Mouse (Mus musculus) retina, postnatal 7 days (tissue): ENCODE measurements around the gene D130043K22Rik.
"Not testable (repeated sequence)": the region's sequence is repeated elsewhere in the genome, so short reads cannot be mapped to it uniquely, and the experiment has no call there.

Experiments
- DNase-seq: peaks from one replicate; pipeline ENCODE4 v3.0.0-alpha.2; 2012; ENCODE audit warnings: low read depth, low spot score

Gene D130043K22Rik

DNA sequence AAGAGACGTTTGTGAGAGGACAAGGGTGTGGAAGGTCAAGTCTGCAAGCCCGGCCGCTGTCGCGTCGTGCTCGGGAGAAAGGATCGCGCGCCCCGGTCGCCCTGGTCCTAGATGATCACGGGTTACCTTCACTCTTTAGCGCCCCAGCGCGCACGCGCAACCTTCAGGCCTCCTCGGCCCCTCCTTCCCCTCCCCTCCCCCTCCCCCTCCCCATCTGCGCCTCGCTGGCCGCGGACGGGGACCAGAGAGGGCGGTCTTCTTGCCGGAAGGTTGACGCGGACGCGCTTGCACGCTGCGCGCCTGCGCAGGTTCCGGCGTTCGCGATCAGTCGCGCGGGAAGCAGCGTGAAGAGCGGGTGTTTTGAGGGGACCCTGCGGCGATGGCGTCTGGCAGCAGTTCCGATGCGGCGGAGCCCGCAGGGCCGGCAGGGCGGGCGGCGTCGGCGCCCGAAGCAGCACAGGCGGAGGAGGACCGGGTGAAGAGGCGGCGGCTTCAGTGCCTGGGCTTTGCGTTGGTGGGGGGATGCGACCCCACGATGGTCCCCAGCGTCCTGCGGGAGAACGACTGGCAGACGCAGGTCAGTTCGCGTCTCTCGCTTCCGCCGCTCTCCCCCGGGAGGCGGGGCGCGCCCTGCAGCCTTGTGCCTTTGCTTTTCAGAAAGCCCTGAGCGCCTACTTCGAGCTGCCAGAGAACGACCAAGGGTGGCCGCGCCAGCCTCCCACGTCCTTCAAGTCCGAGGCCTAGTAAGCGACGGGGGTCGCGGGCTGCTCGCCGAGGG lies 13.4 kb upstream of the D130043K22Rik start, which contains the start of the genes Acot13 and Tdp2:
TSS of gene Acot13 (minus strand) at position 188 of the 778 bp plus-strand sequence.
TSS of gene Tdp2 (plus strand) at position 327 of the 778 bp plus-strand sequence.
- DNase-seq: peak; percentile 98

DNA sequence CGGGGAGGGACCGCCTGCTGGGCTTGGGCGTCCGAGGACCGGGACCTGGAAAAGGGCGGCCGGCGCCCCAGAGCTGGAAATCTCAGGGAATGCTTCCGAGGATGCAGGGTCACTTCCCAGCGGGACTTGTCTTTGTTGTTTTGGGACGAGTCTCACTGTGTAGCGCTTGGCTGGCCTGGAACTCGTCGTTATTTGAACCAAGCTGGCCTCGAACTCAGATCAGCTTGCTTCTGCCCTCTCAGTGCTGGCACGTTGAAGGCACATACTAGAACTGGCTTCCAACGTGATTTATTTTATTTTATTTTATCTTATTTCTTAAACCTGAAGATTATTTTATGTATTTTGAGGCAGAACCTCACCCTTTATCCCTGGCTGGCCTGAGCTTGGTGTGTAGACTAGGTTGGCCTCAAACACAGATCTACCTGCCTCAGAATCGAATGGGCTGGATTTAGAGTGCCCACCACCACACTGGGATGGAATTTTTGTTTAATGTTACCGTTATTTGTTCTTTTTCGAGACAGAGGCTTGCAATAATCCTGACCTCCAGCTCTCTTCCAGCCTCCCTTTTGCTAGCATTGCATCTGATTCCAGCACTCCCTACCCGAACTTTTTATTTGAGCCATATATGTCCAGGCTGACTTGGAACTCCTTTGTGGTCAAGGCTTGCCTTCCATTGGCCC lies 12.7 kb upstream of the D130043K22Rik start:
- no peak for DNase-seq

DNA sequence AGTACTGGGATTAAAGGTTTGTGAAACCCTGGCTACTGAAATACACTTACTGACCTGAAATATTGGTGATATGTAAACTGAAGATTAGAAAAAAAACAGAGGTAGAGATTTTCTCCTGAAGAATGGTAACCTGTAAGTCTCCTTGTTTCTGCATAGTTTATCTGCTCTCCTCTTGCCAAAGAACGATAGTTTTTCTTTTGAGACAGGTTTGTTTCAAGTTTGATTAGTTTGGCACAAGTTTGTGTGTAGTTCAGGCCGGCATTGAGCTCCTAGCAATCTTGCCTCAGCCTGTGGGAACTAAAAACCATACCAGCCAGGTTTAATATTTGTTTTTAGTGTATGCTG lies 12.2 kb upstream of the D130043K22Rik start:
- DNase-seq: no peak

DNA sequence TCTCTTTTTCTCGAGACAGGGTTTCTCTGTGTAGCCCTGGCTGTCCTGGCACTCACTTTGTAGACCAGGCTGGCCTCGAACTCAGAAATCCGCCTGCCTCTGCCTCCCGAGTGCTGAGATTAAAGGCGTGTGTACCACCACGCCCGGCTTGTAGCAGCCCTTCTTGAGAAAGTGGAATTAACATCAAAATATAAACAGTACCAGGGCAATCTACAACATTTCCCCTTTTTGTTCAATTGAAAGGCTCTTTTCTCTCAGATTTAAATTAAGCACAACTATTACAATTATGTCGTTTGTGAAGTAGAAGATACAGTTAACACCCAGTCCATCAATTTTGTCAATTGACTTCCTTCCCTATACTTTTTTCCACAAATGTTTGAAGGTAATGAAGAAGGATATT lies 7.2 kb upstream of the D130043K22Rik start:
- not testable (repeated sequence) for DNase-seq

DNA sequence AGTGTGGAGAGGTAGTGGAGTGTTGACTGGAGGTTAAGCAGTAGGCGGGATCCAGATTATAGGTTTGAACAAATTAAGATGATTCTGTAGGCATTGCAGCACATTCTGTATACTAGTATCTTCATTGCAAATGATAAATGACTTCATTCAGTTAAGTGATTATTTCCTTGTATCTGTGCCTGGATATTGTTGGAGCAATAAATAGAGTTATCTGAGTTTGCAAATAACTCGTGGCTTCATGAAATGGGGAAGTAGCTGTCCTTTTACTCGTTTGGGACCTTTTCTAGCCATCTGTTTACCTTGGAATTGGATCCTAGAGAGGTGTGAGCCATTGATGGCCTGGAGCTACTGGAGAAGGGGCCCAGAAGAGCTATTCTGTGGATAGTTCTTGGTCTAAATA lies 5.1 kb upstream of the D130043K22Rik start:
- no peak for DNase-seq

DNA sequence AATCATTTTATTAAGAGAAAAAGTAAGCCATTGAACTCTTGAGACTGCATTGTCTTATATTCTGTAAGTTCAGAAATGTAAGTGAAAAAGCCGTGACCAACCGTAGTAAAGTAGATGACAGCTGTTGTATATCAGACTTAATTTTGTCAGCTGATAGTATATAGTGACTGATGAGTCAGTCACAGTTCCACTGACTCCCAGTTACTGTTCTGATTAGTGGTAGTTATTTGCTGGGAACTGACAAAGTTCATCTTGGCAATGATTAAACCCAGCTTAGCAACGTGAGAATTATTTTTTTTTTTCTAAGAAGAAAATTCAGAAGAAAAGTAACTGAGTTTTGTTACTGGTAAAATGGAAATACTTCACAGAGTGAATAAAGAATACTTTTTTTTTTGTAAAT lies 3.2 kb upstream of the D130043K22Rik start:
- no peak for DNase-seq

DNA sequence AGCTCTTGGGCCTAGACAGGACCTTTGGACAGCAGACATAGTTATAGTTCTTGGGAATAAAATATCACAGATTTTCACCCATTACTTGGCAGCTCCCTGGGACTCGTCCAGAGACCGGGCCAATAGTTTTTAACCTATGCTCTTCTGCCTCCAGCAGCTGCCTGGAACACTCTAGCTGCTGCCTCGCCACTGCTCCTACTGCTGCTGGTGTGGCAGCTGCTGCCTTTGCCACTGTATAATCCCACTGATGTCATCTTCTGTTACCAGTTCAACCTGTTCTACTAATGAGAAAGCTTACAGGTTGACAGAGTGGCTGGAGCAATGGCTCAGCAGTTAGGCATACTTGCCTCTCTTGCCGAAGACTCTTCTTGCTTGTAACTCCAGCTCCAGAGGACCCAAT lies 4.4 kb downstream of the D130043K22Rik start:
- no peak for DNase-seq

DNA sequence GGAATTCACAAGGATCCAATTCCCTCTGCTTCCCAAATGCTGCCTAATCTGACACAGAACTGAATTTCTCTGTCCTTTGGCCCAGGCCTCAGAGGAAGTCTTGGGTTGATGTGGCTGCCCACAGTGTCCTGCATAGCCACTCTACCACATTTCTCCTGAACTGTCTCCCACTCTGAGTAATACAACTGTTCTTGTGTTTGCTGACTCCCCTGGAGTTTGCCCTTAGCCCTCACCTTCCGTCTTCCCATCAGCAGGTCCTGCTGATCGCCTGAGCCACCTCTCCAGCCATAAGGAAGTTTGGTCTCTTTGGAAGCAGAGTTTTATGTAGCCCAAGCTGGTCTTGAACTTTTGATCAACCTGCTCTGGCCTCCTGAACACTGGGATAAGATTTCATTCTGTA lies 7.1 kb downstream of the D130043K22Rik start:
- DNase-seq: no peak

DNA sequence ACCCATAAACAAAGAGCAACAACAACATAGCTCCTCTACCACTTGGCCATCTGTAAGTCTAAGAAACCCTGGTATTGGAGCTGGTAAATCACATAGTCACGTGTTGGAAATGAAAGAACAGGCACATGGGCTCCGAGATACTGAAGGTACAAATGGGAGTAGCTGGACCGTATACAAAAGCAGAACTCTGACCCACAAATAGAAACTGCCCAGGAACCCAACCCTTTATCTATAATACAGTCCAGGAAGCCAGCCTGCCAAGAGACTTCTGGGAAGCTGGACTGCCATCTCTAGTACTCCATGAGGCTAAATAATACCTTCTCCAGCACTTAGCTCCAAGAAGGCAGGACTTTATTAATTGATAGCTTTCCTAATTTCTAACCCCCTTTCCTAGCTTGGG lies 7.6 kb downstream of the D130043K22Rik start:
- no peak for DNase-seq

DNA sequence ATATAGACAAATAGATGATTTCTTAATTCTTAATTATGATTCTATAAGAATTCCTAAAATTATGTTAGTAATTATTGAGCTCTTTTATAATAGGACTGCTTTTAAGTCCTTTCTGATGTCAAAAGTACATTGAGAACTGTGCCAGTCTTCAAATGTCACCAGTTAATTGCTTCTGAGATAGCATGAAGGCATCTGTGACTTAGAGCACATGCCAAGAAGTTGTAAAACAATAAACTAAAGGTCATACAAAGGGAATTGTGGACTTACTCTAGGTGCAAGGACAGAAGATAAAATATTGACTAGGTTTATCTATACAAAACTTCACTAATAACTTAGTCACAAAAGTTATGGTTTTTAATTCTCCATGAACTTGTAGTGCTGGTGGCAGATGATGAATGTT lies 14.2 kb downstream of the D130043K22Rik start:
- DNase-seq: no peak

DNA sequence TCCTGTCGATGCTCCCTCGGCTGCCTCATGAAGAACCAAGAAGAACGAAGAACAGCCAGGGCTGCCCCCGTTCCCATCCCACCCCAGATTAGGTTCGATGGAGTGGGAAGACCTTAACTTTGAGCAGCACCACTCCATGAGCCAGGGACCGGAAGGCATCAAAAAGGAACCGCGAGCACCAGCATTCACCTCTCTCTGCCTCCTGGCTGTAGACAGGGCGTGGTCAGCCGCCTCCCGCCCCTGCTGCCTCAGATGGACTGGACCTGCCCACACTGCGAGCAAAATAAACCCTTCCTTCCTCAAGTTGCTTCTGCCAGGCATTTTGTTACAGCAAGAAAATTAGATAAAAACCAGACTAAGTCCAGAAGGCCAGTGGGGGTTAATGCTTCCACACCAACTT lies 16.1 kb downstream of the D130043K22Rik start:
- no peak for DNase-seq

DNA sequence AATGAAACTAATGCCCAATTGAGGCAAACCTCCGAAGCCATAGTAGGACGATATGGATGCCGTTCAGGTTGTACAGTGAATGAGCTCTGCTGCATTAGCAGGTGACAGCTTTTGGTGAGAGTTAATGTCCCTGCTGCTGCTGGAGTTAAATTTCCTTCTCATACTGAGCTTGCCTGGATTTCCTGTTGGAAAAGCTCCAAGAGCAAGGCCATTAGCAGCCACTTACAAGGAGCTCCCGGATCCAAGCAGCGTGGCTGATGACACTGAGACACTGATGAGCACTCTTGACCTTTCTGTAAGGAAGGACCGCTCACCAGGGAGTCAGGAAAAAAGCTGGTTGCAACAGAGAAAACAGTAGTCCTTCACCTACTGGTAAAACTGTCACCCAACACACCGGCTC lies 17.1 kb downstream of the D130043K22Rik start:
- DNase-seq: no peak

DNA sequence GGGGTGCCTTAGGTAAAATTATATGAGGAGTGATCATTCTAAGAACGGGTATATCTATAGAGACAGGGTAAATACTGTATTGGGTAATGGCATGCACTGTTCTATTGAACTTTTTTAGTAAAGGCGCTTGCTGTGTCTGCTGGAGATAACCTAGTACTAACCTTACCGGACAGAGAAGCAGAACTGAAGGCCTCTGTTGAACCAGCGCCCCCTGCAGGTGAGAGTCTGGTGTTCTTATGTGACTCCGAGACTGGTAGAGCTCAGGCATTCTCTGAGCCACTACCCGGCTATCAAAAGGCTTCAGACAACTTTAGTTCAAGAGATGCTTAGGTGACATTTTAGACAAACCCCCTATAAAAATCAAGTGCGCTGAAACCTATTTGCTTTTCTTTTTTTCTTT lies 17.6 kb downstream of the D130043K22Rik start:
- no peak for DNase-seq

DNA sequence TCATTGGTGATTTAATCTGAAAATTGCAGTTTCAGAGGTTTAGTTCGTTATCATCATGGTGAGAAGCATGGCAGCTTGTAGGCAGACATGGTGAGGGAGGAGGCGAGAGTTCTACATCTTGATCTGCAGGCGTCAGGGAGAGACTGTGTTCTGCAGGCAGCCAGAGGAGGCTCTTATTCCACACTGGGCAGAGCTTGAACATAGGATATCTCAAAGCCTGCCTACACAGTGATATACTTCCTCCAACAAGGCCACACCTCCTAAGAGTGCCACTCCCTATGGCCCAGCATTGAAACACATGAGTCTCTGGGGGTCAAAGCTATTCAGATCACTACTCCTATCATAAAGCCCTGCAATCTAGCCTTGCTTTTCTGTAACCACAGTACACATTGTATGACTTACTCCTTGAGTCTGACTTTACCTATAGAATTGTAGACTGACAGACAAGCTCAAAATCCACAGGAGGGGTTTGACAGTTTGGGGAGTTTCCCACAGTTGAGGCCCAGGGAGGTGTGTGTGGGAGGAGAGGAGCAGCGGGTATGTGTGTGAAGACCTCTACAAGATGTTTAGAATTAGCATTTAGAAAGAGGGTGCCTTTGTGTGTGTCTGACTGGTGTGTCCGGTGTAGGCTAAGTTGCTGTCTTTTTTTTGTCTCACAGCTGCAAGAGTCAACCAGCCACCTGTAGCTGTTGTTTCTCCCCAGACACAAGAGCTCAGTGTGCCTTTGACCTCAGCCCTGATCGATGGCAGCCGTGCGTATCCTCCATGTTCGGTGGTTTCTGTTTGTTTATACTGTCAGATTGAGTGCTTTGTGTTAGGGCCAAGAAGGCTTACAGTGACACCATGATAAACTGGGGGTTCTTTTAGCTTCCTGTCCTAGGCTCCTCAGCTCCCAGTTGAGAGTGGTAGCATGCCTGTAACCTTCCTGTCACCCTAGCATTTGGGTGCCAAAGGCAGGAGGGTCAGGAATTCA lies 21.8 kb downstream of the D130043K22Rik start:
- no peak for DNase-seq

DNA sequence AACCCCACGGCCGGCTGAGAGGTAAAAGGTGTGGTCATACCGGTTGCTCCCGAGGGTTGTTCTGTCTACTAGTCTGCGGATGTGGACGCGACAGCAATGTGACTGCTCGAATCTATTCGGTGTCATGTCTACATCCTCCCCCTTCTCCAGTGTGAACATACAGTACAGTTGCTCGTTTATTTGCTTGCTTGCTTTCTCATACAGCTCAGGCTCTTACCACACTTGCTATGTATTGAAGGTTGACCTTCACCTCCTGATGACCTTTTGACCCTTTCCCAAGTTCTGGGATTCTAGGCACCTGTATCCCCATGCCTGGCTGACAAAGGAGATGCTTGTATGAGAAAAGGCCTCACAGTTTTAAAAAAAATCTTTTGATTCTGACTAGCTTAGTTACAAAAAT lies 22.9 kb downstream of the D130043K22Rik start:
- DNase-seq: no peak

DNA sequence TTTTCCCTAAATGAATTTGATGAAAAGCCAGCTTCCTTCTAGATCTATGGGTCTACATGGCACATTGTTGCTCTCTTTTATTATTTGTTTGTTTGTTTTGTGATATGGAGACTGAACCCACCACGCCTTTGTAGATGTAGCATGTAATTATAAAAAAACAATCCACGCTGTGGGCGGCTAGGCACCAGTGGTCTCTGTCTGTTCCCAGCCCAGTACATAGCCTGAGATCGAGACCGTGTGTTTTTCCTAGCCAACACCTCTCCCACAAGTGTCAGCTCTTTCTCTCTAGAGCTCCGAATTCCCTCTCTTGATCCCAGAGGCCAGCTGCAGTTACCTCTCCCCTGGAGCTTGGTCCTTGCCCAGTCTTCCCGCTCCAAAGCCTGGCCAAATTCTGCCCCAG lies 23.3 kb downstream of the D130043K22Rik start:
- no peak for DNase-seq

DNA sequence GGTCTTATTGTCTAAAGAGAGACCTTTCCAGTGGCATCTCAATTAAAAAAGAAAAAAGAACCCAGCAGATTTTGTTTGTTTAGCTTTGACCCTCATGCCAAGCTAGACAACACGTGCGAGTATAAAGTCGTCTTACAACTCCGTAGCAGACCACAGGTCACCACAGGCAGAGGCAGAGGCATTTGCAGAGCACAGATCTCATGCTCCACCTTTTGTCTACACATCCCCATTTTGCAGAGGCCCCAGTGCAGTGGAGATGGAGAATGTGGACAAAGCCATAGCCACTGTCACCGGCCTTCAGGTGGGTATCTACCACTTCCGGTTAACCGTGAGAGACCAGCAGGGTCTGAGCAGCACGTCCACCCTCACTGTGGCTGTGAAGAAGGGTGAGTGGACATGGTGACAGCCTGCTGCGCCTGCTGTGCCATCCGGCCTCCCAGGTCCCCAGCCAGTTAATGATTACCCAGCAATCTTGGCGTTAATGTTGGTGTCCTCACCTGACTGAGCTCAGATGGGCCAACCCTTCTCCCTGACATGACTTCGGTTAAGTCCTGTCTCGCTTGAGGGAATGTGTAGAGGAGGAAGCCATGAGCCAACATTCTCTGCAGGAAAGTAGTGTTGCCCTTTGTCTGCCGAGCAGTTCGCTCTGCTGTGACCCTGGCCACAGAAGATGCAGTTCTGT lies 34.6 kb downstream of the D130043K22Rik start:
- no peak for DNase-seq

DNA sequence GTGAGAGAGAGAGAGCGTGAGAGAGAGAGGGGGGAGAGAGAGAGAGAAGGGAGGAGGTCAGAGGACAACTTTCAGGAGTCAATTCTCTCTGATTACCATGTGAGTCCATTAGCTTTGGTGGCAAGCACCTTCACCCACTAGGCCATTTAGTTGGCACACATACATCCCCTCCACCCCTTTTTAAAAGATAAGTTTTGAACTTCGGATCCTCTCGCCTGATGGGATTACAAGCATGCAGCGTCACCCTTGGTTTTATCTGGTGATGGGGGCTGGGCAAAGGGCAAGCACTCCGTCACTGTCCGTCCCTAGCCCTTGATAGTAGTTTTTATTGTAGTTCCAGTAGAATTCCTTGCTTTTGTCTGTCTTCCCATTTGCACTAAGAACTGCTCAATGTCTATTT lies 35.3 kb downstream of the D130043K22Rik start:
- DNase-seq: no peak

DNA sequence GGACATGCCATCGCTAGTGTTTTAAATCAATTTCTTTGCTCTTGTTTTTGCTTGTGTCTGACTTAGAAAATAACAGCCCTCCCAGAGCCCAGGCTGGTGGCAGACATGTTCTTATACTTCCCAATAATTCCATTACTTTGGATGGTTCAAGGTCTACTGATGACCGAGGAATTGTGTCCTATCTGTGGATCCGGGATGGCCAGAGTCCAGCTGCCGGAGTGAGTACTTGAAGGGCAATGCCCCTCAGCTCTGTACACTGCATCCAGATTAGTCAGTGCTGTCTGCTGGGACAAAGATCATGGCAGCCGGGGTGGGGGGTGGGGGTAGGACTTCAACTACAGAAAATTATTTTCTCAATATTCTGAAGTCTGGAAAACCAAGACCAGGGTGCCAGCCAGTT lies 35.8 kb downstream of the D130043K22Rik start:
- DNase-seq: no peak

DNA sequence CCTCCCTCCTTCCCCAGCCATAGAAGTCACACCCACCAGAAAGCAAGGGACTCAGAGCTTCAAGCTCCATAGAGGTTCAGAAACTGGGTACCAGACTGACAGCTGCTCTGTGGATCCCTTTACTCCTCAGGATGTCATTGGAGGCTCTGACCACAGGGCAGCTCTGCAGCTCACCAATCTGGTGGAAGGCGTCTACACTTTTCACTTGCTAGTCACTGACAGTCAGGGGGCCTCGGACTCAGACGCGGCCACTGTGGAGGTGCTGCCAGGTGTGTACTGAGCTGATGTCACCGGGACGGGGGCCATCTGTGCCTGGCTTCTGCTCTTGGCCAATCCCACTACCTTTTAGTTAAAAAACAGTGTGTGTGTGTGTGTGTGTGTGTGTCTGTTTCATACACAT lies 37.5 kb downstream of the D130043K22Rik start:
- DNase-seq: no peak

DNA sequence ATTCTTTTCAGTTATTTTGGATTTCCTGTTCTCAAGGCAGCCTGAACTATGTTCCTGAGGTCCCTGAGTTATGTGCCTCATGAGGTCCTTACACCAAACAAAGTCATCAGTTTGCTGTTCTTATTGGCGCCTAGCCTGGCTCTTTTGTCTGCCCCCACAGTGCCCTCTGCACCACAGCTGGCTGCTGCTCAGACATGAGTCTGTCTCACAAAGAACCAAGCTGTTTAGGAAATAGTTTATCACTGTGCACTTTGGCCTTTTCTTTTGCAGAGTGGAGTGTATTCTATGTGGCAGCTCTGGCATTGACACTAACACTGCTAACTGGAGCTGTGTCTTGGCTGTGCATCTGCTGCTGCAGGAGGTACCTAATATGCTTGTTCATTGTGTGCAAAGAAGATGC lies 44.6 kb downstream of the D130043K22Rik start:
- DNase-seq: no peak

DNA sequence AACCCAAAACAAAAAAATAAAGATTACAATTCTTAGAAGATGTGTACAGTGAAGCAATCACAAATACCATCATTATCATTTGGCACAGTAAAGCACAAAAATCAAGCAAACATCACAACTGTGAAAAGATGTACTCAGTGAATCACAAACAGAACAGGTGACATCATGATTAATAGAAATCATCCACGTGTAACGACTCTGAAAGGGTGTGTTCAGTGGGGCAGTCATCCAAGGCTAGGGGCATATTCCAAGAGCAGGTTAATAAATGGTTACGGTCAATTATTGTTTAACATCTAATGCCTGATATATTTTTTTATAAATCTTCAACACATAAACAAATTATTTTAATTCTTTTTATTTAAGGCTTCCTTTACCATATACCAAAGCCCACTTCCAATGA lies 47.6 kb downstream of the D130043K22Rik start:
- no peak for DNase-seq
